Mouse (Mus musculus) myocyte (in vitro differentiated cells): ENCODE results near the gene 1700012B07Rik.

ENCODE experiments used
- CEBPB ChIP-seq: IDR thresholded peaks from 2 replicates; pipeline ENCODE4 v1.6.1; 2011; ENCODE audit warnings: mild to moderate bottlenecking, moderate library complexity; ENCODE audit not compliant: poor library complexity, insufficient read depth, severe bottlenecking
- E2F4 ChIP-seq: IDR thresholded peaks from one replicate; pipeline ENCODE4 v1.6.1; 2011; ENCODE audit warnings: mild to moderate bottlenecking, control low read depth, moderate library complexity; ENCODE audit not compliant: insufficient read depth
- MAX ChIP-seq: IDR thresholded peaks from one replicate; pipeline ENCODE4 v1.6.1; 2011; ENCODE audit warnings: low read depth, mild to moderate bottlenecking, control low read depth
- MYOD1 ChIP-seq, 3 experiments: IDR thresholded peaks; one replicate each; pipeline ENCODE4 v1.6.1; 2011; ENCODE audit warnings: control low read depth in 2 of 3, low read depth in 2 of 3, mild to moderate bottlenecking in 2 of 3, moderate library complexity in 1 of 3; ENCODE audit not compliant: insufficient read length in 2 of 3, control insufficient read depth in 1 of 3
- MYOG ChIP-seq, 3 experiments: IDR thresholded peaks; one replicate each; pipeline ENCODE4 v1.6.1; 2011; ENCODE audit warnings: control low read depth in 2 of 3, low read depth in 2 of 3, mild to moderate bottlenecking in 2 of 3; ENCODE audit not compliant: insufficient read length in 2 of 3, control insufficient read depth in 1 of 3, insufficient read depth in 1 of 3
- POLR2A ChIP-seq: IDR thresholded peaks from one replicate; pipeline ENCODE4 v1.6.1; 2011; ENCODE audit warnings: low read depth, mild to moderate bottlenecking, control low read depth, moderate library complexity; ENCODE audit not compliant: insufficient read length
- POLR2AphosphoS2 ChIP-seq: IDR thresholded peaks from one replicate; pipeline ENCODE4 v1.6.1; 2011; ENCODE audit warnings: low read depth, control low read depth; ENCODE audit not compliant: insufficient read length
- SRF ChIP-seq: IDR thresholded peaks from one replicate; pipeline ENCODE4 v1.6.1; 2011; ENCODE audit warnings: low read depth; ENCODE audit not compliant: control insufficient read depth, insufficient read length
- TCF12 ChIP-seq: IDR thresholded peaks from one replicate; pipeline ENCODE4 v1.6.1; 2011; ENCODE audit warnings: mild to moderate bottlenecking, control low read depth; ENCODE audit not compliant: poor library complexity, insufficient read depth, severe bottlenecking
- TCF3 ChIP-seq: IDR thresholded peaks from one replicate; pipeline ENCODE4 v1.6.1; 2011; ENCODE audit warnings: low read depth, control low read depth; ENCODE audit not compliant: insufficient read length
- USF1 ChIP-seq: IDR thresholded peaks from one replicate; pipeline ENCODE4 v1.6.1; 2011; ENCODE audit warnings: low read depth, mild to moderate bottlenecking, control low read depth, moderate library complexity

DNA sequence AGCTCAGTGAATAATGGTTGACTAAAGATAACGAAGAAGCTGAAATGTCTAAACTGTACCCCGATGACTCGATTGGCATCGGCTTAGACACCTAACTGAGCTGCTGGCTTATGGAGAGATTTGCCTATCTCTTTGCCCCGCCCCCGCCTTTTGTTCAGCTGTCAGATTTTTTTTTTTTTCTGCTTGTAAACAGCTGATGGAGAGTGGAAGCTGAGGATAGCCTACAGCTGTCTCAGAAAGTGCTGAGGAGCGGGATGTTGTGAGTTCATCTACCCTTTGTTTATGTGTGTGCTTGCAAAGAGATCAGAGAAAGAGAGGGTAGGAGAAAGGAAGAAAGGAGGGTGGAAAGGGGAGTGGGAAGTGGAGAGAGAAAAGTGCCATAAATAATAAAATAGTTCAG is 67.8 kb downstream of the 1700012B07Rik start:
- TF ChIP-seq POLR2A = no peak
- peak; percentile 55 to 73 (median 61) for TF ChIP-seq MYOD1 (IDR thresholded peaks at IDR 0.05; ENCODE audit: control insufficient read depth in 1 of 3, insufficient read length in 2 of 3, low read depth in 2 of 3)
- no peak for TF ChIP-seq USF1
- no peak for TF ChIP-seq TCF3
- peak in 2 of 3 experiments; percentile 30 to 91 for TF ChIP-seq MYOG (IDR thresholded peaks at IDR 0.05; ENCODE audit: control insufficient read depth in 1 of 3, insufficient read depth in 1 of 3, insufficient read length in 2 of 3, low read depth in 2 of 3)
- no peak for TF ChIP-seq CEBPB
- TF ChIP-seq MAX = no peak
- no peak for TF ChIP-seq E2F4
- no peak for TF ChIP-seq SRF
- TF ChIP-seq TCF12 = peak; percentile 83
- no peak for TF ChIP-seq POLR2AphosphoS2
